Mouse (Mus musculus): Measurements from ENCODE around the gene Mosmo. TPM values are rescaled to one million over a fixed set of nuclear protein-coding genes. Genes with fewer than 3 reads are reported as not detected.
A peak's percentile ranks its signal among the peaks of the same experiment; 100 is the strongest.

The Mosmo gene
- polyA plus RNA-seq, 1 experiment from 2014 or later = 25.9 TPM

DNA sequence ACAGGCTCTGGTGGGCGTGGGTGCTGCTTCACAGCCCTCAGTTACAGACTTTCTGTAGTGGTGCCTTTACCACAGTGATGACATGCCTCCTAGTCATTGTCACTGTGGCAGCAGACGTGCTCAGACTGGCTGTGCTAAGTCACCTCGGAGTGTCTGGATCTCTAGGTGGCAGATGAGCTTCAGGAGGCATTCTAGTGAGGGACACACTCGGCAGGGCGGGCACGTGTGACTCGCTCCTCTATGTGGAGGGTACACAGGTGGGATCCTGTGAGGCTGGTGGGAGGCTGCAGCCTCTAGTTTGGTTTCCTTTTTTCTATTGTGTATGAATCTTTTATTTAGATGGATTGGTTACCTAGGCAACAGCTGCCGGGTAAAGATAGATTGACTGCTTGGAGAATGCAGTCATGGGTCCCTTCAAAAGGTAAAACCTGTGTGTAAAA lies 45.4 kb downstream of the Mosmo start:
- ChIA-PET POLR2A (interaction anchor here (0.7 to 0.9 kb wide), 2 partner anchors 87 to 482 kb away, joined by 3 to 6 read pairs; no protein-coding TSS in a partner anchor), CTCF (interaction anchor here (1.5 to 2.1 kb wide), 2 partner anchors 21 to 29 kb away, joined by 4 to 6 read pairs; no protein-coding TSS in a partner anchor)
- TF ChIP-seq CTCF (IDR thresholded peaks at IDR 0.05) = no peak
- DNase-seq (ENCODE audit: low read depth, low spot score) = no peak
- in situ Hi-C loops (cut with MboI; ENCODE audit: low pct_unique_long_range_greater_than_20kb) = loop anchor here (5.0 kb wide), 1 partner anchor 51 kb away; the partner anchor contains the start of gene Pdzd9
- H3K27me3 ChIP-seq = no peaks in the 10 kb centered on the region
- ATAC-seq = no peak

DNA sequence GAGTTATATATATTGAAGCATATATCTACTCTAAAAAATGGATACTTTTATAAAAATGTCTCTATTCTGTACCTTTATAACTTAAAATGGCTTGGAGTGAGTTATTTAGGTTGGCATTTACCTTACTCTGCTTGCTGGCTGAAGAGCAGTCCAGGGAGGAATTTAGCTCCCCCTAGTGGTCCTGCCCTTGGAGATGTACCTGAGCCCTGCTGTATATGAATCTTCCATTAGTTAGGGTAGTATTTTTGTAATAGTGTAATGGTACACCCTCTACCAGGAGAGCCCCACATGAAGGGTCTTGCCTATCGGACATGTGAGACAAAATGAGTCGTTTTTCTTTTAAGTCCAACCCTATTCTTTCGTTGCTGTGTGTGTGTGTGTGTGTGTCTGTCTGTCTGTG lies 50.2 kb downstream of the Mosmo start:
- ChIA-PET CTCF (interaction anchor here (1.1 to 4.7 kb wide), 5 partner anchors 10 to 57 kb away, joined by 3 to 28 read pairs (median 5); partner anchors contain the start of gene Pdzd9), POLR2A (no interaction called here)
- ATAC-seq (no peak), DNase-seq (ENCODE audit: low read depth, low spot score) (no peak)
- TF ChIP-seq CTCF (IDR thresholded peaks at IDR 0.05) = peak; percentile 83
- no peaks in the 10 kb centered on the region for H3K27me3 ChIP-seq
- in situ Hi-C loops (cut with MboI; ENCODE audit: low pct_unique_long_range_greater_than_20kb) = no loop called here

DNA sequence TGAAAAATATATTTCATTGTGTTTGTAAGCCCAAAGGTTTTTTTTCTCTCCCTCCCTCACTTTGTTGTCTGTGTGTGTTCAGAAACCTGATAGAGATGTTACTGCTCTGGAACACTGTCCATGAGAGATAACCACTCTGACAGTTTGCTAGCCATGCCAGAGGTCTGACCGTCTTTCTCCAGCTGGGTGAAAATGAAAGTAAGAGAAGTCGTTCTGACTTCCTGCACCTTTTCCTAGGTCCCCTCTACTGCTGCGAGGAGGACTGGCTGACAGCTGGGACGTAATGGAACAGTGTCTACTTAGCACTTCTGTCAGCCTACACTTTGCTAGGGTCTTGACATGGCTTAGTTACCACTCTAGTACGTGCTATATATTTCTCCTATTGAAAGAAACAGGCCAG lies 52.2 kb downstream of the Mosmo start:
- H3K27me3 ChIP-seq = no peaks in the 10 kb centered on the region
- in situ Hi-C loops (cut with MboI; ENCODE audit: low pct_unique_long_range_greater_than_20kb) = no loop called here
- ChIA-PET CTCF (interaction anchor here (1.0 to 4.7 kb wide), 3 partner anchors 9 to 59 kb away, joined by 3 to 28 read pairs (median 3); partner anchors contain the start of gene Pdzd9), POLR2A (no interaction called here)
- DNase-seq (ENCODE audit: low read depth, low spot score) (no peak), ATAC-seq (no peak)
- no peak for TF ChIP-seq CTCF (IDR thresholded peaks at IDR 0.05)

- DNase-seq (ENCODE audit: low read depth, low spot score) (no peak), ATAC-seq (no peak)
- TF ChIP-seq CTCF (IDR thresholded peaks at IDR 0.05) = no peak
- ChIA-PET POLR2A (no interaction called here), CTCF (interaction anchor here (1.2 to 1.7 kb wide), 2 partner anchors 11 to 16 kb away, joined by 3 to 5 read pairs; no protein-coding TSS in a partner anchor)
- no peaks in the 10 kb centered on the region for H3K27me3 ChIP-seq
- in situ Hi-C loops (cut with MboI; ENCODE audit: low pct_unique_long_range_greater_than_20kb) = no loop called here
These were observed 55.5 kb downstream of the Mosmo start for GRCm38 (mm10) chr7:120732906-120733305.

GRCm38 (mm10) chr7:120739018-120739417 lies 61.6 kb downstream of the Mosmo start, which contains the start of gene Vwa3a:
Gene Vwa3a (plus strand): TSS chr7:120739318.
- ATAC-seq = no peak
- H3K27me3 ChIP-seq = no peaks in the 10 kb centered on the region
- in situ Hi-C loops (cut with MboI; ENCODE audit: low pct_unique_long_range_greater_than_20kb) = no loop called here
- no peak for TF ChIP-seq CTCF (IDR thresholded peaks at IDR 0.05)
- no peak for DNase-seq (ENCODE audit: low read depth, low spot score)
- ChIA-PET POLR2A (no interaction called here), CTCF (interaction anchor here (1.0 to 1.3 kb wide), 2 partner anchors 10 to 13 kb away, joined by 3 to 4 read pairs; no protein-coding TSS in a partner anchor)

DNA sequence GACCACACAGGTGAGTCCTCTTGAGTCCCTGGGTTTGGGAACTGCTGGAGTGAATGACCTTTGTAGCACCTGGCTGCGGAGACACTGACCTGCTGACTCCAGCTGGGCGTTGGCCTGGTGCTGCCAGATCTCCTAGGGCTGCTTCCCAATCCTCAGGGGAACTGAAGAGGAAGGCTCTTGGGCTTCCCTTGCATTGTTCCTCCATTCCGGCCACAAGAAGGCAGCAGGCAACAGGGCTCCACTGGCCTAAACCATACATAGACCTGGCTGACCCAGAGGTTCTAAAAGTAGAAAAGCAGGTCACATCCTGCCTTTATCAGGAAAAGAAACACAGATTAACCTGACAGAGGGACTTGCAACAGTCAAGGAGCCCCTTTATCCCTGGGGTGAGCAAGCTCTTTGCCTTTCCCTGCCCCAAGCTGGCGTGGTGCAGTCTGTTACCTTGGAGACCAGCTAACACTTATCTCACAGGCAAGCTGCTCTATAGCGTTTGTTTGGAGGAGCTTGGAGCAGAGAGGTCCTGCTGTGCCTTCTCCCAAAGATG lies 62.2 kb downstream of the Mosmo start:
- no peaks in the 10 kb centered on the region for H3K27me3 ChIP-seq
- TF ChIP-seq CTCF (IDR thresholded peaks at IDR 0.05) = no peak
- ChIA-PET CTCF (interaction anchor here (1.3 kb wide), 1 partner anchor 10 kb away, joined by 3 read pairs; no protein-coding TSS in a partner anchor), POLR2A (no interaction called here)
- in situ Hi-C loops (cut with MboI; ENCODE audit: low pct_unique_long_range_greater_than_20kb) = no loop called here
- ATAC-seq (no peak), DNase-seq (ENCODE audit: low read depth, low spot score) (no peak)

GRCm38 (mm10) chr7:120743366-120744351 lies 66.2 kb downstream of the Mosmo start:
- H3K27me3 ChIP-seq = no peaks in the 10 kb centered on the region
- CTCF ChIA-PET = interaction anchor here (1.4 kb wide), 1 partner anchor 12 kb away, joined by 5 read pairs; no protein-coding TSS in a partner anchor
- ATAC-seq = no peak
- DNase-seq (ENCODE audit: low read depth, low spot score) = no peak
- in situ Hi-C loops (cut with MboI; ENCODE audit: low pct_unique_long_range_greater_than_20kb) = no loop called here
- POLR2A ChIA-PET = no interaction called here
- no peak for TF ChIP-seq CTCF (IDR thresholded peaks at IDR 0.05)

DNA sequence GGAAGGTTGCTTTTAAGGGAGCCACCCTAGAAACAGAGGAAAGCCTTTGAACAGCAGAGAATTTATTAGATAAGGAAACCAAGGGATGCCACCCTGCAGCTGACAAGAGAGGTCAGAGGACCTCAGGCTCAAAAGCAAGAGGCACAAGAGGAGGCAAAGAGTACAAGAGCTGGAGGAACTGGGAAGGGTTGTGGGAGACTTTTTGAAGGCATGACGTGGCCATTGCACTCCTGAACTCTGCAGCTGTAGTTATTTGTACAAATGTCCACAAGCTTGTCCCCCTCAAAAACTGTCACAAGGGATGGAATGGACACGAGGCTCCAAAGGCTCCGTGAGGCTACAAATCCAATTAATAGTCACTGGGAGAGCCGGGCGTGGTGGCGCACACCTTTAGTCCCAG lies 67.2 kb downstream of the Mosmo start:
- H3K27me3 ChIP-seq = no peaks in the 10 kb centered on the region
- DNase-seq (ENCODE audit: low read depth, low spot score) (no peak), ATAC-seq (no peak)
- no peak for TF ChIP-seq CTCF (IDR thresholded peaks at IDR 0.05)
- CTCF ChIA-PET = interaction anchor here (1.4 kb wide), 1 partner anchor 12 kb away, joined by 5 read pairs; no protein-coding TSS in a partner anchor
- in situ Hi-C loops (cut with MboI; ENCODE audit: low pct_unique_long_range_greater_than_20kb) = no loop called here
- POLR2A ChIA-PET = no interaction called here

- ChIA-PET POLR2A (no interaction called here), CTCF (no interaction called here)
- H3K27me3 ChIP-seq = no peaks in the 10 kb centered on the region
- no peak for DNase-seq (ENCODE audit: low read depth, low spot score)
- in situ Hi-C loops (cut with MboI; ENCODE audit: low pct_unique_long_range_greater_than_20kb) = no loop called here
- TF ChIP-seq CTCF (IDR thresholded peaks at IDR 0.05) = no peak
- ATAC-seq = no peak
These were observed 68.6 kb downstream of the Mosmo start for GRCm38 (mm10) chr7:120746029-120746428.

- POLR2A ChIA-PET = no interaction called here
- no peak for TF ChIP-seq CTCF (IDR thresholded peaks at IDR 0.05)
- in situ Hi-C loops (cut with MboI; ENCODE audit: low pct_unique_long_range_greater_than_20kb) = no loop called here
- ATAC-seq (no peak), DNase-seq (ENCODE audit: low read depth, low spot score) (no peak)
- no peaks in the 10 kb centered on the region for H3K27me3 ChIP-seq
- CTCF ChIA-PET = no interaction called here
These were observed 69.4 kb downstream of the Mosmo start for GRCm38 (mm10) chr7:120746821-120747220.
